Mouse (Mus musculus) CD4-positive helper T cell, adult 2 months (primary cell): Measurements from ENCODE around the gene Efcab6.

ENCODE experiments used
- DNase-seq: peaks from one replicate; pipeline ENCODE4 v3.0.0-alpha.2; 2012; ENCODE audit warnings: low read depth, missing footprints, low spot score

Gene Efcab6

GRCm38 (mm10) chr15:83879845-83880244, 185.3 kb downstream of the Efcab6 start:
- DNase-seq = no peak

DNA sequence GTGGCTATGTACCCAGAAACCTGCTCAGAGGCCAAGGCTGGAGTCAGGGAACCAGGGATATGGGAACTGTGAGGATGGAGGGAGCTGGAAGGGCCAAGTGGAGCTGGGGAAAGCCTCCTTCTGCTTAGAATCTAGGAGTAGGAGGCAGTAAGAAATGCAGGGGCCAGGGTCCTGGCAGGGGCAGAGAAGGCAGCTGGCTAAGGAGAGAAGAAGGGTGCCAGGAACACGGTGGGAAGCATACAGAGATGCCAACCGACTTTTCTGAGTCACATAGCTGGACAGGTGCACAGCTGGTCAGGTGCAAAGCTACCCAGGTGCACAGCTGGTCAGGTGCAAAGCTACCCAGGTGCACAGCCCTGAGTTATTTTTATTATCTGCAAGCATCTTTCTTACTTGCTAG, 187.3 kb downstream of the Efcab6 start:
- DNase-seq = no peak

GRCm38 (mm10) chr15:83877155-83877866, 187.9 kb downstream of the Efcab6 start:
- no peak for DNase-seq

GRCm38 (mm10) chr15:83870936-83871335, 194.2 kb downstream of the Efcab6 start:
- DNase-seq = no peak

- DNase-seq = no peak
These were observed 199.6 kb downstream of the Efcab6 start for GRCm38 (mm10) chr15:83865626-83866025.

GRCm38 (mm10) chr15:83857129-83857528, 208.1 kb downstream of the Efcab6 start:
- DNase-seq = no peak

DNA sequence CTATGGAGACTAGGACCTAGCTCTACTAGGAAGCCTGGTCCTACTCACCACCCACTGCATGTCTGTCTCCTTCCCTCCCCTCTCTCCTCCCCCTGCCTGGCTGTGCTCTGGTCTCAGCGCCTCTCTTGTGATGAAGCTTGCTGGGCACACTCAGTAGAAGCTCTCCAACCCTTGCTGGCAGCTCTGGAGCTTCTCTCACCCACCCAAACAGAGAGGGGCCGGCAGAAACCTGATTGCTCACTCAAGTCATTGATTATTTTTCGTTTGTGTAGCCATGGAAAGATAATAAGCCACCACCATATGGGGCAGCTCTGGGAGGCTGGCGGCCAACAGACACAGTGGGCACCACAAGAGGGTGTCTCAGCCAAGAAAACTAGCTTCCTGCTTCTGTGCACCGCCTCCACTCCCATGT, 211.8 kb downstream of the Efcab6 start:
- no peak for DNase-seq

- no peak for DNase-seq
These were observed 217.0 kb downstream of the Efcab6 start for GRCm38 (mm10) chr15:83848193-83848592.

- no peak for DNase-seq
These were observed 217.7 kb downstream of the Efcab6 start for GRCm38 (mm10) chr15:83847512-83847911.

DNA sequence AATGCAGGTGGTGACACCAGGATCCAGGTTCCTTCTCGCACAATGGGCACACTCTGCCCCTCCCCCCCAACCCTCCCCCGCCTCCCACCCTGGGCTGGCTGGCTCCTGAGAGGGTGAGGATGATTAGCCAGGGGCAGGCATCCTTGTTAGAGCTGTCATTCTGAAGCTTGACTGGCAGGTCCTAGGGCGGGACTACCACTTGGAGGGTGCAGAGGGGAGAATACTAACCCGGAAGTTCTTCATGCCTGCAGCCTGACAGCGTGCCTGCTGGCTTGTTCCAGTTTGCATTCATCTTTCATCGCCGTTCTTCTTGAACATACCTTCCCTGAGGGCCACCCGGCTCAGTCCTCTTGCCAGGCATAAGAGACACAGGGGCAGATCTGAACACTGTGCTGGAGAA, 218.6 kb downstream of the Efcab6 start:
- DNase-seq = no peak

- no peak for DNase-seq
These were observed 219.4 kb downstream of the Efcab6 start for GRCm38 (mm10) chr15:83845734-83846133.

DNA sequence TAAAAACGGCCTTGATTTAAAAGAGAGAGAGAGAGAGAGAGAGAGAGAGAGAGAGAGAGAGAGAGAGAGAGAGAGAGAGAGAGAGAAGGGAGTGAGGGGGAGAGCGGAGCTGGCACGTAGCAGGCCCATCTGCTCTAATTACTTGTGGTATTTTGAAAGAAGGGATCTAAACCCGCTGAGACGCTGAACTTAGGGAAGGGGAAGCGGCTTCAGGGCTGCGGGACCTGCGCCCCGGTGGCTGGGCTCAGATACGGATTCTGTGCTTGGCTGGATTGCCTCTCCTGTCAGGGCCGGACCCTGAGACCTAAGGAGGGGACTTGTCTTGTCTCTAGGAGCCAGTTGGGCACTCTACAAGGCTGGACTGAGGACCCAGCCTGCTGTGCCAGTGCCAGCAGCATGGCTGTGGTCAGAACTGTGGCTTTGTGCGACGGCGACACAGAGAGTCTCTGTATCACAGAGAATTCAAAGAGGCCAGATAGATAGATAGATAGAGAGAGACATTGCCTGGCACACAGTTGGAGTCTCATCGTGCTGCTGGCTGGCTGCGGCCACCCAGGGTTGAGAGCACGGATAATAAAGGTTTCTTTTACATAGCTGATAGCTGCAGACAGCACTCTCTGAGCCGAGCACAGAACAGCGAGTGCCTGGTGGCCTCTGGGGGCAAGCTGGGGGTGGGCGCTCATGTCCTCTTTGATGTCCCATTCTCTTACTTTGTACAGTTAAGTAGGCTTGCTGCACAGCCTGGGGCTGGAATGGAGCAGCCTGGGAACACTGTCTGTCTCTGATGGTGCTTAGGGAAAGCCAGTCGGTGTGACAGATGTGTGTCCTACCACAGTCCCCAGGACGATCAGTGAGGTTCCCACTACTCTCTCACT, 222.0 kb downstream of the Efcab6 start:
- DNase-seq = no peak

DNA sequence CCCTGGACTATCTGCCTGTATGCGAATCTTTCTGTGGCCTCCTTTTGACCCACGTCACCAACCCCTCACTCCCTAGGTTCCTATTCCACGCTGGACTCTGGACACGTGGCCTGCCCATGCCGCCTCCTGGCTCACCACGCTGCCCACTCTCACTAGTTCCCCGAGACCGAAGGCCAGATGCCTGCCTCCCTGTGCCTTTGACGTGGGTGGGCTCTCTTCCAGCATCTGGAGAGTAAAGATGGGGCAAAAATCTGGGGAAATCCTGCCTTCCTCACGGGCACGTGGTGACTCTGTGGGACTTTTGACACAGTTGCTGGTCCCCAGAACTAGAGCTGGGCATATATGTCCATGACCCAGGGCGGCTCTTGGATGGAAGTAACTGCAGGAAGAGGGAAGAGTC, 222.8 kb downstream of the Efcab6 start:
- DNase-seq = no peak

DNA sequence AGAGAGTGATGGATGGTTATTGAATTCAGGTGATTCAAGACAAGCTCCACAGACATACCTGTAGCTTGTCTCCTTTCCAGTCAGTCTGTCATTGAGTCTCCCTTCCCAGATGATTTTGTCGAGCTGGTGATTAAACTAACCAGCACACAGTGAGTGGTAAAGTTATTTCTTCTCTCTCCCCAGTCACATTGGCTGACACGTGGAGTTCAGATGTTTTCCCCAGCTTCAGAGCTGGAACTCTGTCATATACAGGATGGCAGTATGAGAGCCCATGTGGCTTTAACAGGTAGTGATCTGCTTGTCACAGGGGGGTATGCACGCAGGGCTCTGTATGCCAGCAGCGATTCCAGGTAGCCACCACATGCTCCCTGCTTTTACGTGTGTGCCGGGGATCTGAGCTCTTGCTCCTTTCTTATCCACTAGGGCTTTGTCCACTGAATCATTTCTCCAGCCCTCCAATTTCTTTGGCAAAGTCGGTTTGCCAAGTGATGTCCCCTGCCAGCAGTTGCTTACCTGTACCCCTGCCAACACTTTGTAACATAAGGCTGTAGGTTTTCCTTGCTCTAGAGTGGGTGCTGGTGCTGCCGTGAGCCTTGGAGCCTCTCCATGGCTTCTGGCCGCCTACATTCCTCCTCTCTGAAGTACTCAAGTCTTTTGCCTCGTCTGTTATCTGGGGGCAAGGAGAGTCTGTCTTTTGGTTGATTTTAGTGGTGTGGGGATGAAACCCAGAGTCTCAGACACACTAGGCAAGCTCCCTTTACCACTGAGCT, 224.0 kb downstream of the Efcab6 start:
- DNase-seq = no peak

- DNase-seq = no peak
These were observed 232.9 kb downstream of the Efcab6 start for GRCm38 (mm10) chr15:83832265-83832664.

DNA sequence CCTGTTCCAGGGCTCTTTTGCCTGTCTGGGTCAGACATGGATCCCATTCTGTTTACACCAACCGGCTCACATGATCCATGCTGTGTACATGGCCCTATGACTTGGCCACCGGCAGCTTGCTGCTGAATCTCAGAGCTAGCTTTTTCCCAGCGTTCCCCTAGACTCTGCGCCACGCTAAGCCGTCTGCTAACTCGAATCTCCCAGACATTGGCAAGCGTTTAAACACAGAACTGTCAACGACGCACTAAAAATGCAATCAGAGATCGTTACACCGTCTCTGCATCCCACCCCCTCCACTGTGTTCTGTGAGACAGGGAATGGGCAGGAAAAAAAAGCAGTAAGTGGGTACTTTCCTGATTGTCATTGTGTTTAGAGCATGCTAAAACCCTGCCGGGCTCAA, 236.0 kb downstream of the Efcab6 start:
- DNase-seq = no peak

DNA sequence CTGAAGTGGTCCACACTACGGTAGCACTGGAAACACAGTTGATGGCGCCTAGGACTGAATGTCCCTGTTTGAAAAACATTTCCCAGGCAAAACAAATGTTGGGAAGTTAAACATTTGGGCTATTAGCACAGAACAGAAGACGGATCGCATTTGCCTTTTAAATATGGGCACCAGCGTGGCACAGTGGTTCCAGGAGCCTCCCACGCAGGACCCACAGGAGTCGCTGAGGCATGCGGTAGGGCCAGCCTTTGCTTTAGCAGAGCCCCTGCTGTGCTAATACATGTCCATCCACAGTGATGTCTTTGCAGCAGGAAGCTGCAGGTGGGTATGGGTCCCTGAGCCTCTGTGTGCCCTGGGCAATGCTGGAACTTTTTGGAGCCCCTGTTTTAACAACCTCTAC, 237.2 kb downstream of the Efcab6 start:
- no peak for DNase-seq
